Mouse (Mus musculus) lung, postnatal 0 days (tissue): ENCODE results near the gene Ccni. TPM values are rescaled to one million over a fixed set of nuclear protein-coding genes. Genes with fewer than 3 reads are reported as not detected.

ENCODE experiments used
- ATAC-seq: fragments of 200-750 bp; cut with Nextera tagmentation; 2 replicates; pipeline ENCODE4 v1.8.0; 2017; ENCODE audit warnings: moderate library complexity
- DNase-seq: peaks from one replicate; pipeline ENCODE4 v3.0.0-alpha.2; 2016; ENCODE audit warnings: low spot score
- H3K27ac ChIP-seq: fragments of 300-500 bp; sonication (generic); 2 replicates; pipeline ENCODE4 v1.5.1; 2014; ENCODE audit warnings: antibody characterized with exemption, mild to moderate bottlenecking, low read length, mixed read lengths
- H3K27me3 ChIP-seq: fragments of 300-500 bp; sonication (generic); replicated peaks from 2 replicates; pipeline ENCODE4 v1.6.1; 2014; ENCODE audit warnings: low read length, mixed read lengths; ENCODE audit not compliant: insufficient read depth
- H3K36me3 ChIP-seq: fragments of 300-500 bp; sonication (generic); 2 replicates; pipeline ENCODE4 v1.6.1; 2014; ENCODE audit warnings: low read length, mixed read lengths; ENCODE audit not compliant: insufficient read depth
- H3K4me1 ChIP-seq: fragments of 300-500 bp; sonication (generic); 2 replicates; pipeline ENCODE4 v1.6.1; 2014; ENCODE audit warnings: antibody characterized with exemption, low read depth, low read length, mixed read lengths; ENCODE audit not compliant: insufficient read depth
- H3K4me2 ChIP-seq: fragments of 300-500 bp; sonication (generic); replicated peaks from 2 replicates; pipeline ENCODE4 v1.6.1; 2014; ENCODE audit warnings: low read depth, mild to moderate bottlenecking, low read length, moderate library complexity, mixed read lengths
- H3K4me3 ChIP-seq: fragments of 300-500 bp; sonication (generic); 2 replicates; pipeline ENCODE4 v1.5.1; 2014; ENCODE audit warnings: low read depth, low read length
- H3K9ac ChIP-seq: fragments of 300-500 bp; sonication (generic); replicated peaks from 2 replicates; pipeline ENCODE4 v1.6.1; 2014; ENCODE audit warnings: low read depth, mild to moderate bottlenecking
- H3K9me3 ChIP-seq: fragments of 300-500 bp; sonication (generic); 2 replicates; pipeline ENCODE4 v1.6.1; 2016; ENCODE audit warnings: low read length, mixed read lengths
- CTCF ChIP-seq: IDR thresholded peaks from 2 replicates; pipeline ENCODE4 v1.5.1; 2016; ENCODE audit warnings: antibody characterized with exemption, mild to moderate bottlenecking
- EP300 ChIP-seq: IDR thresholded peaks from 2 replicates; pipeline ENCODE4 v1.6.1; 2016; ENCODE audit warnings: antibody characterized with exemption, mild to moderate bottlenecking, control low read depth
- WGBS: fragments of 180-500 bp; shearing (Covaris S2); extraction: QIAGEN DNeasy Blood & Tissue Kit; methylation state at CpG from one replicate; pipeline ENCODE4 v1.1.7; 2014; 5-methylcytosine and 5-hydroxymethylcytosine counted together
- polyA plus RNA-seq: library from polyadenylated mRNA; unstranded; fragments of >200 nt; fragmentation: Nextera tagmentation; extraction: Ambion mirVana; gene quantifications from 2 replicates; pipeline ENCODE4 v1.2.1, GENCODE M21; 2015

Ccni gene
- polyA plus RNA-seq, 1 experiment from 2014 or later, result 81.3 TPM

DNA sequence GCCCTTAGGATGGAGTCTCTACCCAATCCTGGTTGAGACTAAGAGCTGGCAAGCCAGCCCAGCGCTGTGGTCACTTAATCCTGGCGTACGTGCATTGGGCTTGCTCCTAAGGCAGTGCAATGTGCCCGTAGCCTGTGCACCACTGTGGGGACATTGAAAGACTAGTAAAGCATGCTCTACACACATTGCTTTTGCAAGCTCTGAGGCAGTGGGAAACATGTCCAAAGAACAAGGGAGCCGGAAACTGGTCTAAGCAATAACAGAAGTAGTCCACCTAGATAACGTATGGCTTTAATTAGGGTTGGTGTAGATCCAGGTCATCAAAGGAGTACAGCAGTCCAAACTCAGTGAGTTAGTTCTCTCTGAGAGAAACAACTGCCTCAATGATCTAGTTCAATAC, 37.6 kb downstream of the Ccni start:
- no peak for ATAC-seq

DNA sequence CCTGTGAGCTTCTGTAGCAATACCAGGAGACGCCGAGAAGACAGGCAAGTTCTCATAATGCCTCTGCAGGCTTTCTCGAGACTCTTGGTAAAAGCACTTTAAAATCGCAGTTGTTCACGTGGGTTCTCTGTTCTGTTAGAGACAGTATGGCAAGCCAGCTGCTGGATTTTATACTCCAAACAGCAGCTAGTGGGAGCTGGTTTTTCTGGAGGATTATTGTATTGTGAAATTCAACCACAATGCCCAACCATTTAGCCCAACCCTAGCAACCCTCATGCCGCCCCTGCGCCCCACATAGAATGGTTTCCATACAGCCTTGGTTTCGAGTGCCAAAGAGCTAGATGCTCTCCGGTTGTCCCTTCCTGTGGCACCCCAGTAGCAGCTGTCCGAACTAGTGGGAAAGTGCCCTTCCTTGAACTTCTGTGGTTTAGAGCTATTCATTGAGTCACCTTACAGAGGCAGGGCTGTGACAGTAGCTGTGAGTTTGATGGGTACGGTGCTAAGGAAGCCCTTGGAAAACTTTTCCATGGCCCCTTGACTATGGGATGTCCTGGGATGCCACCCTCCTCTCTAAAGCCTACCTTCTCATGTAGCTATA, 38.3 kb downstream of the Ccni start:
- WGBS, result 88% methylated on average over 11 of the region's 11 CpGs
- H3K4me2 ChIP-seq, result no peak overlapping the region
- H3K9me3 ChIP-seq, result no peaks in the 10 kb centered on the region
- ATAC-seq (no peak), DNase-seq (no peak)
- no peaks in the 10 kb centered on the region for H3K27me3 ChIP-seq
- H3K27ac ChIP-seq, result no peak overlapping the region
- peaks cover 28% of the 10 kb centered on the region for H3K36me3 ChIP-seq
- H3K4me1 ChIP-seq, result no peaks in the 10 kb centered on the region
- H3K9ac ChIP-seq, result no peak overlapping the region
- TF ChIP-seq CTCF (no peak), EP300 (no peak)
- H3K4me3 ChIP-seq, result no peak overlapping the region

More for the DNA sequence above, 37.6 kb downstream of the Ccni start:
- Histone ChIP-seq H3K4me1 (no peaks in the 10 kb centered on the region), H3K9me3 (no peaks in the 10 kb centered on the region), H3K27me3 (no peaks in the 10 kb centered on the region), H3K9ac (no peak overlapping the region), H3K36me3 (peaks cover 25% of the 10 kb centered on the region), H3K4me3 (no peak overlapping the region), H3K4me2 (no peak overlapping the region), H3K27ac (no peak overlapping the region)
- 90% methylated on average over 6 of the region's 6 CpGs for WGBS
- no peak for TF ChIP-seq EP300
- TF ChIP-seq CTCF, result no peak
- DNase-seq, result no peak

DNA sequence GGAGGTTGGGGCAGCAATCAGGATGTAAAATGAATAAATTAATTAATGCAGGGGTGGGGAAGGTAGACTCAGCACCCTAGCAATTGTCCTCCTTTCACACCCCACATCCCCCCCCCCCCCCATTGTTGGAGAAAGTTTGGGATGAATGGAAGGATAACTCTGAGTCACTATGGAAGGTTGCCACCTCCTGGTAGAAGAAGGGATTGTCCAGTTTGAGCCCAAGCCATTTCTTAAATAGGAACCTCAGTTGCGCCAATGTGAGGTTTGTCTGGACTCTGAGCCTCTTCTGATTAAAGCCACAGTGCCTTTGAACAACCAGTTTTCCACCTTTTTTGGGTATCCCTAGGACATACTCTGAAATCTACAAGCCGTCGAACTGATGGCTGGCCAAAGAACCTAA, 42.8 kb downstream of the Ccni start:
- peaks cover 16% of the 10 kb centered on the region; the same call in 1 of the 2 replicates for H3K36me3 ChIP-seq
- H3K9me3 ChIP-seq, result no peaks in the 10 kb centered on the region
- H3K27ac ChIP-seq, result no peak overlapping the region
- H3K4me3 ChIP-seq, result no peak overlapping the region
- WGBS, result 83% methylated on average over 3 of the region's 3 CpGs
- ATAC-seq (peak; percentile 26; the same call in 1 of the 2 replicates), DNase-seq (peak; percentile 70)
- no peaks in the 10 kb centered on the region for H3K27me3 ChIP-seq
- no peak overlapping the region for H3K4me2 ChIP-seq
- no peaks in the 10 kb centered on the region for H3K4me1 ChIP-seq
- H3K9ac ChIP-seq, result no peak overlapping the region
- TF ChIP-seq CTCF (peak; percentile 83), EP300 (no peak)

DNA sequence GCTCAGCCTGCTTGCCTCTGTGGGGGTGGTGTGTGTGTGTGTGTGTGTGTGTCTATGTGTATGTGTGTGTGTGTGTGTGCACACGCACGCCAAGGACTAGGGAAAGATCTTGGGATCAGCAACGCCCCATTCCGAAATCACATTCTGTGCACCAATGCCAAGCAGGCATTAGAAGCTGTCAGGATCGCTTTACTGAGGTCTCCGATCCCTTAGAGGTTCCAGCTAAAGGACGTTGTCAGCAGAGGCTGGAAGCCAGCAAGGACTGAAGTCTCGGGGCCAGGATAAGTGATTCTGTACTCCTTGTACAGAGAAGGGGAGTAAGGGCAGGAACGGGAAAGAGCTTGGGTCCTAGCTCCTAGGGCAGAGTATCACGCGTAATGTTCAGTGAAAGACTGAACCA, 51.9 kb downstream of the Ccni start:
- Histone ChIP-seq H3K4me2 (no peak overlapping the region), H3K4me1 (peaks cover 14% of the 10 kb centered on the region; the same call in 1 of the 2 replicates), H3K9me3 (no peaks in the 10 kb centered on the region), H3K9ac (no peak overlapping the region), H3K36me3 (peaks cover 11% of the 10 kb centered on the region; the same call in 1 of the 2 replicates), H3K4me3 (no peak overlapping the region), H3K27ac (no peak overlapping the region), H3K27me3 (no peaks in the 10 kb centered on the region)
- WGBS, result 82% methylated on average over 11 of the region's 11 CpGs
- TF ChIP-seq EP300 (no peak), CTCF (no peak)
- ATAC-seq (no peak), DNase-seq (no peak)

DNA sequence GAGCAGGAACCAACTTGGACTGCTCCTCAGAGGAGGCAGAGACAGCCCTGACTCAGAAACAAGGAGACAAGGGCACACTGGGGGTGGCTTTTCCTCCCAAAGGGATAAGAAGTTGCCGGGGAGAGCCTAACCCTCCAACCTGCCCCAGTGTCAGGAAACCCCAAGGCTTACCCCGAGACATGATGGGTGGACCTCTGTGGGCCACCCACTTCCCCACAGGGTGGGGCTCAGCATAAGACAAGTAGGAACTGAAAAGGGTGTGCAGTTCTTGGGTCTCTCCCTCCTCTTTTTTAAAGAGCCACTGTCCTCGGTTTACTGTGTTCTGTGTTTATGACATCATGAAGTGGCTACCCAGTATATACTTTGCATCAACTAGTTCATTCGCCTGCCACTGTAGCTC, 53.8 kb downstream of the Ccni start:
- H3K27me3 ChIP-seq, result no peaks in the 10 kb centered on the region
- DNase-seq, result no peak
- H3K36me3 ChIP-seq, result peaks cover 11% of the 10 kb centered on the region; the same call in 1 of the 2 replicates
- no peak overlapping the region for H3K4me2 ChIP-seq
- peak overlapping the region; percentile 51 for H3K27ac ChIP-seq
- ATAC-seq, result peak; percentile 47; the same call in 1 of the 2 replicates
- peaks cover 14% of the 10 kb centered on the region; the same call in 1 of the 2 replicates for H3K4me1 ChIP-seq
- no peak overlapping the region for H3K9ac ChIP-seq
- H3K9me3 ChIP-seq, result no peaks in the 10 kb centered on the region
- TF ChIP-seq EP300 (no peak), CTCF (no peak)
- WGBS, result 51% methylated on average over 4 of the region's 4 CpGs
- no peak overlapping the region for H3K4me3 ChIP-seq

DNA sequence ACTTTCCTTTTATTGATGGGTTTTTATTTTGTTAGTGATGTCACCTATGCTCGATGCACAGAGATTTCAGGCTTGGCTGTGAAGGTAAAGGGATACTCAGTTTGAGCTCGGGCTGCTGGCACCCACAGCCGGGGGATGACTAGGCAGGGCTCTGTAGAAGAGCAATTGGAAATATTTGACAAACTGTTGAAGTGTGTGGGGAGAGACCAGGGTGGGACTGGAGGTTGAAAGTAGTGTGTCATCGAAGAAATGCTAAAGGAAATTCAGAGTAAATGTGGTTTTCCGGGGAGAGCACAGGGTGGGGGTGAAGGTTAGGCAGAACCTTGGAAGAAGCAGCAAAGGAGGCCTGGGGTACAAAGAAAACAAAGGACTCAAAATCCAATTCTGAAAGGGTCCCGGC, 54.3 kb downstream of the Ccni start:
- Histone ChIP-seq H3K4me1 (peaks cover 14% of the 10 kb centered on the region; the same call in 1 of the 2 replicates), H3K9me3 (no peaks in the 10 kb centered on the region), H3K27me3 (no peaks in the 10 kb centered on the region), H3K4me3 (no peak overlapping the region), H3K27ac (peak overlapping the region; percentile 51), H3K4me2 (no peak overlapping the region), H3K36me3 (peaks cover 6% of the 10 kb centered on the region; the same call in 1 of the 2 replicates), H3K9ac (no peak overlapping the region)
- 43% methylated on average over 6 of the region's 6 CpGs for WGBS
- TF ChIP-seq EP300, result no peak
- no peak for TF ChIP-seq CTCF
- ATAC-seq (peak; percentile 30), DNase-seq (no peak)
